Mouse (Mus musculus) gastrocnemius, adult 2 months (tissue): ENCODE results near the gene Abhd11. TPM values are rescaled to one million over a fixed set of nuclear protein-coding genes. Genes with fewer than 3 reads are reported as not detected.
"Not testable (repeated sequence)": the region's sequence is repeated elsewhere in the genome, so short reads cannot be mapped to it uniquely, and the experiment has no call there.

Experiments used
- DNase-seq: peaks from one replicate; pipeline ENCODE4 v3.0.0; 2022
- H3K27ac ChIP-seq: fragments of 200-600 bp; 2 replicates; pipeline ENCODE4 v1.8.1; 2022; ENCODE audit warnings: mild to moderate bottlenecking
- H3K4me3 ChIP-seq: fragments of 200-600 bp; 2 replicates; pipeline ENCODE4 v1.8.1; 2022; ENCODE audit warnings: mild to moderate bottlenecking, moderate library complexity
- CTCF ChIP-seq: fragments of 200-600 bp; IDR thresholded peaks from 2 replicates; pipeline ENCODE4 v1.8.1; 2022; ENCODE audit warnings: antibody characterized with exemption, mild to moderate bottlenecking, moderate library complexity
- intact Hi-C: fragments of 180-260 bp; cut with DNase I; formaldehyde crosslinking; loops from one replicate; pipeline ENCODE4 v1.15.1; 2025
- total RNA-seq, 2 experiments: library from RNA; stranded (reverse); gene quantifications; 2 replicates each; pipeline ENCODE4 v1.2.3; 2021

The Abhd11 gene
- total RNA-seq, 2 experiments from 2014 or later = 45.5 to 56.8 TPM

DNA sequence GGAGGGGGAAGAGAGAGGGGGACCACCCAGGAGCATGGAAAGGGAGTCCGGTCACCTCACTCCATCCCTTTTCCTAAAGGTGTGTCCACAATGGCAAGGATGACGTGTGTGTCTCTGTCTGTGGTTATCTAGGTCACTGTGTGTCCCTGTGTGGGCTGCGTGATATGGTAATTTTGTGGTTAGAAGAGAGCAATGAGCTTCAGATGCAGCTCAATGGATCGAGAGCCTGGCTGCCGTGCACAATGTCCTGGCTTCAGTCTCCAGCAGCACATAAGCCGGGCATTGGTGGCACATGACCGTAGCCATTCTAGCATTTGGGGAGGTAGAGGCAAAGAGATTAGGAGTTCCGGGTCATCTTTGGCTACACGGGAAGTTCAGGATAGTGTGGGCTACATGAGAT lies 30.6 kb downstream of the Abhd11 start:
- intact Hi-C loops = no loop called here
- Histone ChIP-seq H3K27ac (no peak overlapping the region), H3K4me3 (no peak overlapping the region)
- no peak for TF ChIP-seq CTCF
- DNase-seq = no peak

DNA sequence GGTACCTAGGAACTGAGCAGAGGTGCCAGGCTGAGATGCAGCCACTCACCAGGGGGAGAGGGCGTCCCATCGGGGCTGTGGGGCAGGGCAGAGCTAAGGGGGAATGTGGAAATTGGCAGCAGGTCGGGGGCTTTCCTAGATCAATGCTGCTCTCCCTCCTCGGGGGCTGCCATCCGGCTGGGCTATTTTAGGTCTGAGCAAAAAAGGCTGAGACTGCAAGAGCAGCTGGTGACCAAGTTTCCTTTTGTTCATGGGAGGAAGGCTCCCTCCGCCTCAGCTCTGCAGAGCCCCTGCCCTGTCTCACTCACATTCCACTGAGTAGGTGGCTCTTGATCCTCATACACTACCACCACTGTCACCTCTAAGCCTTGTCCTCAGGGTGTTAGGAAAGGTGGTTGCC lies 31.1 kb downstream of the Abhd11 start:
- H3K4me3 ChIP-seq = no peak overlapping the region
- no peak for DNase-seq
- H3K27ac ChIP-seq = no peak overlapping the region
- intact Hi-C loops = no loop called here
- TF ChIP-seq CTCF = no peak

- no peak for DNase-seq
- H3K4me3 ChIP-seq = no peak overlapping the region
- H3K27ac ChIP-seq = no peak overlapping the region
- intact Hi-C loops = no loop called here
- TF ChIP-seq CTCF = no peak
Observed at GRCm38 (mm10) chr5:135040777-135041176, 31.8 kb downstream of the Abhd11 start.

- Histone ChIP-seq H3K4me3 (no peak overlapping the region), H3K27ac (no peak overlapping the region)
- no peak for DNase-seq
- intact Hi-C loops = no loop called here
- TF ChIP-seq CTCF = no peak
Observed at GRCm38 (mm10) chr5:135042105-135042788, 33.3 kb downstream of the Abhd11 start.

GRCm38 (mm10) chr5:135044575-135044974 lies 35.6 kb downstream of the Abhd11 start:
- DNase-seq = no peak
- Histone ChIP-seq H3K27ac (no peak overlapping the region), H3K4me3 (no peak overlapping the region)
- TF ChIP-seq CTCF = no peak
- intact Hi-C loops = no loop called here

- no peak overlapping the region for H3K27ac ChIP-seq
- DNase-seq = no peak
- H3K4me3 ChIP-seq = no peak overlapping the region
- TF ChIP-seq CTCF = no peak
- intact Hi-C loops = no loop called here
Observed at GRCm38 (mm10) chr5:135048539-135048938, 39.6 kb downstream of the Abhd11 start.

DNA sequence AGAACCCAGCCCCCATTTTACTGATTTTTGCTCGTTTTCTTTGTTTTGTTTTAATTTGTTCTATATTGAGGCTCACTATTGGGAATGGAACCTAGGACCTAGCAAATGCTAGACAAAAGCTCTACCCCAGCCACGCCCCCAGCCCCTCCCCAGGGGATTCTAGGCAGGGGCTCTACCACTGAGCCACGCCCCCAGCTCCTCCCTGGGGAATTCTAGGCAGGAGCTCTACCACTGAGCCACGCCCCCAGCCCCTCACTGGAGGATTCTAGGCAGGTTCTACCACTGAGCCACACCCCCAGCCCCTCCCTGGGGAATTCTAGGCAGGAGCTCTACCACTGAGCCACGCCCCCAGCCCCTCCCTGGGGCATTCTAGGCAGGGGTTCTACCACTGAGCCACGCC lies 40.3 kb downstream of the Abhd11 start:
- DNase-seq, H3K27ac ChIP-seq, H3K4me3 ChIP-seq, intact Hi-C loops: not testable (repeated sequence)

DNA sequence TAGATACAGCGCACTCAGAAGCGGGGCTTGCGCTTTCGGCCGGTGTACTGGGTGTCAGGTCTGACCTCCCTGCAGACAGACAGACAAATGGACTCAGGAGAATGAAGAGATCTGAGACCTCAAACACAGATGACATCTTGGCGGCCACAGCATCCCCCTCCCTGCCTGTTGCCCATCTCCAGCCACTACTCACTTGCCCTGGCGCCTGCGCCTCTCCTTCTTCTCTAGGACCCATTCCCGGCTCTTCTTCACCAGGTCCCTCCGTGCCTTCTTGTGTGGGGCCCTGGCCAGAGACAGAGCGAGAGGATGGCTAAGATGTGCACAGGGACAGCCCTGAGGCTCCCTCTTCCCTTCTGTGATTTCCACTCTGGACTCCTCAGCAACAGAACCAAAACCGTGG lies 44.4 kb downstream of the Abhd11 start:
- DNase-seq = no peak
- no peak overlapping the region for H3K4me3 ChIP-seq
- TF ChIP-seq CTCF = no peak
- intact Hi-C loops = no loop called here
- H3K27ac ChIP-seq = 0 out of 2 replicates have a peak overlapping the region, but pooled peaks have one; percentile 4

Other genes starting within 250 kb of the Abhd11 start
- not detected for gene Tmem270, start 102.4 kb upstream of the Abhd11 start, total RNA-seq
- not detected for gene Cldn13, start 93.6 kb upstream of the Abhd11 start, total RNA-seq
- gene Mettl27, start 76.8 kb upstream of the Abhd11 start, total RNA-seq = 1 to 10 TPM; 4.2 to 4.6 TPM
- gene Cldn4, start 62.2 kb upstream of the Abhd11 start, total RNA-seq = not detected
- not detected for gene Cldn3, start 22.9 kb upstream of the Abhd11 start, total RNA-seq
- gene Stx1a, start 14.3 kb downstream of the Abhd11 start, total RNA-seq = 1 to 10 TPM in 1 of 2 experiments, under 1 TPM in 1; 0.64 to 1.3 TPM
- 10 to 100 TPM; 25.0 to 30.2 TPM for gene Dnajc30, start 55.0 kb downstream of the Abhd11 start, total RNA-seq
- gene Bud23, start 55.8 kb downstream of the Abhd11 start, total RNA-seq = 10 to 100 TPM; 25.8 to 26.2 TPM
- under 1 TPM; 0.33 TPM for gene Vps37d, start 69.1 kb downstream of the Abhd11 start, total RNA-seq
- gene Mlxipl, start 80.7 kb downstream of the Abhd11 start, total RNA-seq = 100 to 1,000 TPM in 1 of 2 experiments, 10 to 100 TPM in 1; 64.8 to 100 TPM
- gene Tbl2, start 140.5 kb downstream of the Abhd11 start, total RNA-seq = 1 to 10 TPM; 8.8 to 9.1 TPM
- gene Bcl7b, start 159.1 kb downstream of the Abhd11 start, total RNA-seq = 10 to 100 TPM; 28.3 to 28.6 TPM
- 10 to 100 TPM; 32.7 to 36.8 TPM for gene Baz1b, start 178.1 kb downstream of the Abhd11 start, total RNA-seq
- 10 to 100 TPM; 23.1 to 52.1 TPM for gene Fzd9, start 242.1 kb downstream of the Abhd11 start, total RNA-seq